Mouse (Mus musculus) midbrain, embryonic 11.5 days (tissue): ENCODE measurements around the gene Top1. TPM values are rescaled to one million over a fixed set of nuclear protein-coding genes. Genes with fewer than 3 reads are reported as not detected.
"Not testable (repeated sequence)": the region's sequence is repeated elsewhere in the genome, so short reads cannot be mapped to it uniquely, and the experiment has no call there.

Source experiments
- ATAC-seq: fragments of 200-750 bp; cut with Nextera tagmentation; 2 replicates; pipeline ENCODE4 v1.8.0; 2017; ENCODE audit warnings: moderate TSS enrichment, moderate library complexity; ENCODE audit not compliant: low FRiP score
- DNase-seq: peaks from one replicate; pipeline ENCODE4 v3.0.0; 2015; ENCODE audit warnings: low spot score; ENCODE audit errors: missing footprints
- H3K27ac ChIP-seq: fragments of 300-500 bp; sonication (generic); 2 replicates; pipeline ENCODE4 v1.5.1; 2014; ENCODE audit warnings: low read depth, low read length
- H3K27me3 ChIP-seq: fragments of 300-500 bp; sonication (generic); 2 replicates; pipeline ENCODE4 v1.6.1; 2014; ENCODE audit warnings: mild to moderate bottlenecking, low read length, moderate library complexity, mixed read lengths; ENCODE audit not compliant: control insufficient read depth, insufficient read depth
- H3K36me3 ChIP-seq: fragments of 300-500 bp; sonication (generic); 2 replicates; pipeline ENCODE4 v1.6.1; 2014; ENCODE audit warnings: mild to moderate bottlenecking, low read length, moderate library complexity, mixed read lengths; ENCODE audit not compliant: control insufficient read depth, insufficient read depth
- H3K4me1 ChIP-seq: fragments of 300-500 bp; sonication (generic); 2 replicates; pipeline ENCODE4 v1.6.1; 2014; ENCODE audit warnings: low read length; ENCODE audit not compliant: control insufficient read depth, insufficient read depth
- H3K4me2 ChIP-seq: fragments of 300-500 bp; sonication (generic); 2 replicates; pipeline ENCODE4 v1.6.1; 2014; ENCODE audit warnings: mild to moderate bottlenecking, moderate library complexity
- H3K4me3 ChIP-seq: fragments of 300-500 bp; sonication (generic); 2 replicates; pipeline ENCODE4 v1.5.1; 2014; ENCODE audit warnings: low read depth, low read length
- H3K9ac ChIP-seq: fragments of 300-500 bp; sonication (generic); 2 replicates; pipeline ENCODE4 v1.6.1; 2014; ENCODE audit warnings: low read length
- H3K9me3 ChIP-seq: fragments of 300-500 bp; sonication (generic); 2 replicates; pipeline ENCODE4 v1.6.1; 2016; ENCODE audit warnings: low read length; ENCODE audit not compliant: control insufficient read depth
- WGBS: fragments of 180-500 bp; shearing (Covaris S2); extraction: QIAGEN DNeasy Blood & Tissue Kit; methylation state at CpG from one replicate; pipeline ENCODE4 v1.1.7; 2014; 5-methylcytosine and 5-hydroxymethylcytosine counted together
- polyA plus RNA-seq: library from polyadenylated mRNA; unstranded; fragments of >200 nt; fragmentation: Nextera tagmentation; extraction: Ambion mirVana; gene quantifications from 2 replicates; pipeline ENCODE4 v1.2.1, GENCODE M21; 2014

Top1 gene
- polyA plus RNA-seq, 1 experiment from 2014 or later, result 114 TPM

DNA sequence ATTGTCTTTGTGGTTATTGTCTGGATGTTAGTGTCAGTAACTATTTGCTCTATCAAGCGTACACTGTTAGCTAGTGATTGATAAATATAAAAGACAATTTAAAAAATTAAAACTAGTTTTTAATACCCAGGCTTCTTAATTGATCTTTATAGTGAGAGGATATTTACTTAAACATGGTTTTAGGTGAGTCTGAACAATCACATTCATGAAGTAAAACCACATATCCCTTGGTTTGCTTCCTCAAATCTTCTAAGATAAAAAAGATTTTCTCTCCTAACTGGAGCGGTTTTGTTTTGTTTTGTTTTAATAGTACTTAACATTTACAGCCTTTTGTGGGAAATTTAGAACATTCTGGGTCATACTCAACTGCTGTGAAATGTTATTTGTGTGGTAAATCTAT is 3.4 kb downstream of the Top1 start:
- Histone ChIP-seq H3K9me3 (no peaks in the 10 kb centered on the region), H3K4me1 (peaks cover 17% of the 10 kb centered on the region), H3K27ac (no peak overlapping the region), H3K9ac (no peak overlapping the region), H3K4me2 (peak overlapping the region; percentile 64), H3K27me3 (no peaks in the 10 kb centered on the region), H3K36me3 (no peaks in the 10 kb centered on the region), H3K4me3 (peak overlapping the region; percentile 22)
- DNase-seq, result no peak
- WGBS, result 77% methylated on average over 2 of the region's 2 CpGs
- no peak for ATAC-seq

DNA sequence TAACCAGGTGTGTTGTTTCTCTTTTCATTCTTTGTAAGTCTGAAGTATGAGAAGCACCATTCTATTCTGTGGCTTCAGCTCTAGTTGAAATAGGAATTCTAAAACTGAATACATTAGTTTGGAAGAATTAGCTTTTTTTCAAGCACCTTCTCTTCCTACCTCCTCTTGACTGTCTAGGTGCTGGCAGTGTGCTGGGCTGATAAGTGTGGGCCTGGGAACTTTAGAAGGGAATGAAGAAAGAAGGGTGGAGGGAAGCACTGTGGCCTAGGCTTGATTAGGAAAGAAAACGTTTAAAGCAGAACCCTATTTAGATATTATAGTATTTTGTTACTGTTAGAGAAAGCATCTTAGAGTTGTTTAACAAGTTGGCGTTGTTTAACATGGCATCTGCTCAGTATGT is 5.5 kb downstream of the Top1 start:
- DNase-seq, result no peak
- 89% methylated on average over 2 of the region's 2 CpGs for WGBS
- no peak overlapping the region for H3K4me2 ChIP-seq
- no peaks in the 10 kb centered on the region for H3K27me3 ChIP-seq
- no peak overlapping the region for H3K4me3 ChIP-seq
- H3K27ac ChIP-seq, result no peak overlapping the region
- H3K36me3 ChIP-seq, result peaks cover 6% of the 10 kb centered on the region
- no peak for ATAC-seq
- peaks cover 17% of the 10 kb centered on the region for H3K4me1 ChIP-seq
- H3K9me3 ChIP-seq, result no peaks in the 10 kb centered on the region
- H3K9ac ChIP-seq, result no peak overlapping the region

DNA sequence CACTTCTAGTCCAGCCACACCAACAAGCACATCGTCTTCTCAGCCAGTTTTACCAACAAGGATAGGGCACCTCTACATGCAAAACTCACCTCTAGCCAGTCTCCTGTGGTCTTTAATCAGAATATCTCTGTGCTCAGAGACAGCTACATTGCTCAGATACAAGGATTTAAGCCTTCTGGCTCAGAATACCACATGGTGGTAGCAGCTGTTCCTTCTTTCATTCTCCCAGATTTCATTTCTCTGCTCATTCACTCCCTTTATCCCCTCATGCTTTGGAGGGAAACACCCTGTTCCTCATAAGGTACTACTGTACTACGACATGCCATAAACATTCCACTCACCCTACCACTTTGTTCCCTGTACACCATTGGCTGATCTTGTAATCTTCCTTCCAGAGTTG is 7.5 kb downstream of the Top1 start:
- no peak for DNase-seq
- ATAC-seq, result no peak
- H3K4me2 ChIP-seq, result no peak overlapping the region
- peaks cover 9% of the 10 kb centered on the region for H3K4me1 ChIP-seq
- no peak overlapping the region for H3K4me3 ChIP-seq
- H3K27me3 ChIP-seq, result no peaks in the 10 kb centered on the region
- no peak overlapping the region for H3K27ac ChIP-seq
- peaks cover 8% of the 10 kb centered on the region for H3K36me3 ChIP-seq
- no peaks in the 10 kb centered on the region for H3K9me3 ChIP-seq
- H3K9ac ChIP-seq, result no peak overlapping the region
- 96% methylated on average over 2 of the region's 2 CpGs for whole genome bisulfite sequencing

DNA sequence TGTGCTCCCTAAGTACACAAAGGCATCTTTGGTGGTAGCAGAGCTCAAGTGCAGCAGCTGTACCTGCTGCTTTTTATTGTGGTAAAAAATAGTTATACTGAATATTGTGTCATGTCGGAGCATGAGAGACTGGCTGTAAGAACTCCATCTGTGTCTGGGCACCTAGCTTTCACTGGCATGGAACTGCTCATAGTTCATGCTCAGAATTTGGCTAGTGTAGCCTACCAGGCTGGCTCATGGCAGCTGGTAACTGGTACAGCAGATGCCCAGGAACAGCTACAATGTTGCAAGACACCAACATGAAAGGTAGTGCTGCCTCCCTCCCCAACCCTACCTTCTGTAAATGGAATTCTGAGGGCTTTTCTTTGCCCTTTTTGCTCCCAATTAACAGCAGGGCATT is 9.9 kb downstream of the Top1 start:
- no peak overlapping the region for H3K27ac ChIP-seq
- no peak overlapping the region for H3K9ac ChIP-seq
- peaks cover 8% of the 10 kb centered on the region for H3K36me3 ChIP-seq
- no peaks in the 10 kb centered on the region for H3K4me1 ChIP-seq
- H3K4me3 ChIP-seq, result no peak overlapping the region
- H3K27me3 ChIP-seq, result no peaks in the 10 kb centered on the region
- no peaks in the 10 kb centered on the region for H3K9me3 ChIP-seq
- WGBS, result 100% methylated on average over 1 of the region's 1 CpGs
- no peak overlapping the region for H3K4me2 ChIP-seq
- ATAC-seq (no peak), DNase-seq (no peak)

DNA sequence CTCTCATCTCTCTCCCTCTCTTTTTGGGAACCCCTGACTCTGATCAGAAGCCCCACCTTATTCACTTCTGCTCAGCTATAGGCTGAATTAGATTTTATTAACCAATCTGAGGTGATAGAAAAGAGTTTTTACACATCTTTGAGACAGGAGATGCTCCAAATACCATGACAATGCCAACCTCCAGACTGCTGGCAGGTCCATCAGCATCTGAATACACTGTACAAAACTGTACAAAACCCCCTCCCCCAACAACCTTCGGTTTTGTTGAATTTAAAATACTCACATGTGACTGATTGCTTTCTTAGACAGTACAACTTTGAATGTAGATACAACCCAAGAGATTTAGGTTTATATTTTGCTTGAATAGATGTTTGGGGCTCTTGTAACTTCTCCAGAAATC is 10.5 kb downstream of the Top1 start:
- Histone ChIP-seq H3K9me3 (no peaks in the 10 kb centered on the region), H3K27ac (no peak overlapping the region), H3K4me2 (no peak overlapping the region), H3K9ac (no peak overlapping the region), H3K4me1 (no peaks in the 10 kb centered on the region), H3K27me3 (no peaks in the 10 kb centered on the region), H3K36me3 (peaks cover 8% of the 10 kb centered on the region), H3K4me3 (no peak overlapping the region)
- ATAC-seq (no peak), DNase-seq (no peak)
- 93% methylated on average over 1 of the region's 1 CpGs for WGBS

- ATAC-seq (no peak), DNase-seq (no peak)
- H3K4me3 ChIP-seq, result no peak overlapping the region
- H3K36me3 ChIP-seq, result peaks cover 8% of the 10 kb centered on the region
- H3K27ac ChIP-seq, result no peak overlapping the region
- no peak overlapping the region for H3K4me2 ChIP-seq
- 92% methylated on average over 13 of the region's 13 CpGs for WGBS
- no peaks in the 10 kb centered on the region for H3K27me3 ChIP-seq
- H3K4me1 ChIP-seq, result no peaks in the 10 kb centered on the region
- H3K9ac ChIP-seq, result no peak overlapping the region
- no peaks in the 10 kb centered on the region for H3K9me3 ChIP-seq
Measured at GRCm38 (mm10) chr2:160657801-160658442, 12.2 kb downstream of the Top1 start.

DNA sequence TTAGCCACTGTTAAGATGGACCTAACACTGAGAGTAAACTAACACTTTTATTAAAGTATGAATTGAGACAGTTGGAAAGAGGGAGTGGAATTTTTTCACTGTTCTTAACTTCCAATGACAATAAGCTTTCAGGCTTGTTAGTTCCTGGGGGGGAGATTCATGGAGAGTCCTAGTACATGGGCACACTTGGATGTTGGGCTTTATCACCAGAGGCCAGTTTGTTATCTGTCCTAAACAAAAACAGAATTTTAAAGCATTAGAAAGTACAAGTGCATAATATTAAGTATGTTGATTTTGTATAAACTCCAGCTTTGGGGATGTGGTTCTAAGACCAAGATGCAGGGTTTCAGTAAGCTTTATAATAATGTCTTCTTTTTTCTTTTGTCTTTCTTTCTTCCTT is 13.1 kb downstream of the Top1 start:
- DNase-seq, result no peak
- no peak for ATAC-seq
- Histone ChIP-seq H3K27me3 (no peaks in the 10 kb centered on the region), H3K4me3 (no peak overlapping the region), H3K36me3 (peaks cover 8% of the 10 kb centered on the region), H3K4me1 (no peaks in the 10 kb centered on the region), H3K9ac (no peak overlapping the region), H3K9me3 (no peaks in the 10 kb centered on the region), H3K4me2 (no peak overlapping the region), H3K27ac (no peak overlapping the region)

DNA sequence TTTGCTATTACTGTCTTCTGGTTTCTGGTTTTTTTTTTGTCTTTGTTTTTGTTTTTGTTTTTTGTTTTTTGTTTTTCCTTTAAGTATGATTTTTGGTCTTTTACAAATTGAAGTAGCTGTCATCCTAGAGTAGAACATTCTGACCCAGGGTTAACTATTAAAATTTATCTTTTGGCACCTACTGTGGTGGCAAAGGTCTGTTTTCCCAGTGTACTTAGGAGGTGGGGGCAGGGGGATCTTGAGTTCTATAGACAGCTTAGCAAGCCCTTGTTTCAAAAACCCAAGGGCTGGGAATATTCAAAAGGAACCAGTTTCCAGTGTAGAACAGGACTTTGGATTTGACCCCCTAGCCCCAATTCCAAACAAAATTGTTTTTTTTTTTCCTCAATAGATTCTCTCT is 18.7 kb downstream of the Top1 start:
- DNase-seq (no peak), ATAC-seq (no peak)
- H3K4me1 ChIP-seq, result no peaks in the 10 kb centered on the region
- no peak overlapping the region for H3K27ac ChIP-seq
- no peaks in the 10 kb centered on the region for H3K9me3 ChIP-seq
- H3K9ac ChIP-seq, result no peak overlapping the region
- no peaks in the 10 kb centered on the region for H3K27me3 ChIP-seq
- no peak overlapping the region for H3K4me2 ChIP-seq
- H3K36me3 ChIP-seq, result no peaks in the 10 kb centered on the region
- no peak overlapping the region for H3K4me3 ChIP-seq

DNA sequence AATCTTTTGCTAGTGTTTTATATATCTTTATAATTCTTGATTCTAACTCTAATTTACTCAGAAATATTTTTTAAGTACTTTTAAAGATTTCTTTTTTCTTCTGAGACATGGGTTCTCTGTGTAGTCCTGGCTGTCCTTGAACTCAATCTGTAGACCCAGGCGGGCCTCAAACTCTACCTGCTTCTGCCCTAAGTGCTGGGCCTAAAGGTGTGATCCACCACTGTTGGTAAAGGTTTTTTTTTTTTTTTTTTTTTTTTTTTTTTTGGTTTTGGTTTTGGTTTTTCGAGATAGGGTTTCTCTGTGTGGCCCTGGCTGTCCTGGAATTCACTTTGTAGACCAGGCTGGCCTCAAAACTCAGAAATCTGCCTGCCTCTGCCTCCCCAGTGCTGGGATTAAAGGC is 19.3 kb downstream of the Top1 start:
- not testable (repeated sequence) for ATAC-seq, H3K36me3 ChIP-seq, DNase-seq, H3K27ac ChIP-seq, H3K9ac ChIP-seq, H3K4me1 ChIP-seq, H3K4me3 ChIP-seq, H3K27me3 ChIP-seq, H3K4me2 ChIP-seq, H3K9me3 ChIP-seq
- WGBS, result 94% methylated on average over 2 of the region's 2 CpGs

DNA sequence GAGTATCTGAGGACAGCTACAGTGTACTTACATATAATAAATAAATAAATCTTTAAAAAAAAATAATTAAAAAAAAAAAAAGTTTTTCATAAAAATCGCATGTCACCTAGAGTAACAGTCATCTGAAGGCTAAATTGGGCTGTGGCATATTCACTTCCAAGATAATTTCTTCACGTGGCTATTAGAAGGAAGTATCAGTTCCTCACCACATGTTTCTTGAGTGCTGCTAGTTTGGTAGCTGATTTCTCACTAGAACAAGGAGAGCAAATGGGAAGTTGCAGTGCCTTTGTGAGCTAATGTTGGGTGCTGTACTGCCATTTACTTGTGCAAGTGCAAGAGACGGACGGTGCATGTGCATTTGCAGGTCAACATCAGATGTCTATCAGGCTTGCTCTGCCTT is 21.6 kb downstream of the Top1 start:
- Histone ChIP-seq H3K9me3 (no peaks in the 10 kb centered on the region), H3K4me2 (no peak overlapping the region), H3K4me3 (no peak overlapping the region), H3K27ac (no peak overlapping the region), H3K4me1 (no peaks in the 10 kb centered on the region), H3K27me3 (no peaks in the 10 kb centered on the region), H3K9ac (no peak overlapping the region), H3K36me3 (peaks cover under 1% of the 10 kb centered on the region; the same call in 1 of the 2 replicates)
- ATAC-seq (no peak), DNase-seq (no peak)
- WGBS, result 92% methylated on average over 4 of the region's 4 CpGs
